Mouse (Mus musculus) stomach, postnatal 0 days (tissue): ENCODE results near the gene Six2.

Experiments used
- CTCF ChIP-seq: IDR thresholded peaks from 2 replicates; pipeline ENCODE4 v1.5.1; 2016; ENCODE audit warnings: antibody characterized with exemption, low read depth, mild to moderate bottlenecking, moderate library complexity
- EP300 ChIP-seq: optimal IDR thresholded peaks from 2 replicates; pipeline ENCODE3; 2016; ENCODE audit warnings: antibody characterized with exemption

- no peak for TF ChIP-seq CTCF
- no peak for TF ChIP-seq EP300
These were observed 28.1 kb downstream of the Six2 start for GRCm38 (mm10) chr17:85660016-85660415.
